Mouse (Mus musculus) CH12.LX (cell line): ENCODE measurements around the gene Adgb.

Source experiments
- BHLHE40 ChIP-seq: IDR thresholded peaks from 2 replicates; pipeline ENCODE4 v1.6.1; 2011; ENCODE audit warnings: mild to moderate bottlenecking, low read depth, low read length, improper control_type of control experiment
- CTCF ChIP-seq, 2 experiments: IDR thresholded peaks in 1 of 2; conservative IDR thresholded peaks in 1 of 2; 2 replicates each; pipeline ENCODE4 v1.5.1; 2011 to 2012; ENCODE audit warnings: low read depth in 2 of 2, low read length in 2 of 2, improper control_type of control experiment in 1 of 2, inconsistent platforms in 1 of 2, mild to moderate bottlenecking in 1 of 2, moderate library complexity in 1 of 2
- E2F4 ChIP-seq: IDR thresholded peaks from 2 replicates; pipeline ENCODE4 v1.6.1; 2011; ENCODE audit warnings: low read depth, low read length, improper control_type of control experiment; ENCODE audit not compliant: insufficient replicate concordance
- EP300 ChIP-seq: IDR thresholded peaks from 2 replicates; pipeline ENCODE4 v1.6.1; 2011; ENCODE audit warnings: low read length, improper control_type of control experiment
- JUND ChIP-seq: conservative IDR thresholded peaks from 2 replicates; pipeline ENCODE4 v1.6.1; 2011; ENCODE audit warnings: low read depth, low read length, improper control_type of control experiment
- MXI1 ChIP-seq: IDR thresholded peaks from 2 replicates; pipeline ENCODE4 v1.6.1; 2011; ENCODE audit warnings: mild to moderate bottlenecking, low read depth, low read length, improper control_type of control experiment
- POLR2A ChIP-seq: IDR thresholded peaks from 2 replicates; pipeline ENCODE4 v1.6.1; 2011; ENCODE audit warnings: low read depth, mild to moderate bottlenecking, improper control_type of control experiment, low read length
- SIN3A ChIP-seq: IDR thresholded peaks from 2 replicates; pipeline ENCODE4 v1.6.1; 2012; ENCODE audit warnings: low read length, improper control_type of control experiment, inconsistent platforms
- ZC3H11A ChIP-seq: IDR thresholded peaks from 2 replicates; pipeline ENCODE4 v1.6.1; 2012; ENCODE audit warnings: low read depth, mild to moderate bottlenecking, inconsistent platforms, low read length, improper control_type of control experiment
- ZKSCAN1 ChIP-seq: IDR thresholded peaks from 2 replicates; pipeline ENCODE4 v1.6.1; 2012; ENCODE audit warnings: low read depth, inconsistent platforms, low read length, improper control_type of control experiment, borderline replicate concordance

GRCm38 (mm10) chr10:10300915-10301439 is 171.1 kb downstream of the Adgb start:
- TF ChIP-seq JUND (no peak), BHLHE40 (no peak), POLR2A (no peak), E2F4 (no peak), CTCF (conservative IDR thresholded peaks at IDR 0.05 in 1 of 2, IDR thresholded peaks at IDR 0.05 in 1 of 2; ENCODE audit: low read depth in 2 of 2, low read length in 2 of 2) (no peak), SIN3A (no peak), EP300 (no peak), MXI1 (no peak), ZC3H11A (no peak), ZKSCAN1 (no peak)
